Mouse (Mus musculus) stomach, postnatal 0 days (tissue): ENCODE results near the gene Golga2. TPM values are rescaled to one million over a fixed set of nuclear protein-coding genes. Genes with fewer than 3 reads are reported as not detected.

ENCODE experiments used
- ATAC-seq: fragments of 200-750 bp; cut with Nextera tagmentation; 2 replicates; pipeline ENCODE4 v1.8.0; 2017; ENCODE audit not compliant: low FRiP score, low TSS enrichment
- DNase-seq: peaks from one replicate; pipeline ENCODE4 v3.0.0-alpha.2; 2016; ENCODE audit warnings: low spot score
- H3K27ac ChIP-seq: fragments of 300-500 bp; sonication (generic); replicated peaks from 2 replicates; pipeline ENCODE4 v1.5.1; 2014; ENCODE audit warnings: mild to moderate bottlenecking, control low read depth
- H3K27me3 ChIP-seq: fragments of 300-500 bp; sonication (generic); 2 replicates; pipeline ENCODE4 v1.6.1; 2014; ENCODE audit warnings: low read length; ENCODE audit not compliant: control insufficient read depth, insufficient read depth
- H3K36me3 ChIP-seq: fragments of 300-500 bp; sonication (generic); 2 replicates; pipeline ENCODE4 v1.6.1; 2014; ENCODE audit warnings: low read length, mixed read lengths; ENCODE audit not compliant: control insufficient read depth, insufficient read depth
- H3K4me1 ChIP-seq: fragments of 300-500 bp; sonication (generic); replicated peaks from 2 replicates; pipeline ENCODE4 v1.6.1; 2014; ENCODE audit warnings: antibody characterized with exemption; ENCODE audit not compliant: control insufficient read depth, insufficient read depth
- H3K4me2 ChIP-seq: fragments of 300-500 bp; sonication (generic); replicated peaks from 2 replicates; pipeline ENCODE4 v1.6.1; 2014; ENCODE audit warnings: low read depth, mild to moderate bottlenecking, control low read depth, moderate library complexity
- H3K4me3 ChIP-seq: fragments of 300-500 bp; sonication (generic); 2 replicates; pipeline ENCODE4 v1.5.1; 2014; ENCODE audit warnings: low read depth, low read length, control low read depth
- H3K9ac ChIP-seq: fragments of 300-500 bp; sonication (generic); 2 replicates; pipeline ENCODE4 v1.6.1; 2014; ENCODE audit warnings: mild to moderate bottlenecking, low read length, control low read depth, mixed read lengths
- H3K9me3 ChIP-seq: fragments of 300-500 bp; sonication (generic); 2 replicates; pipeline ENCODE4 v1.6.1; 2016; ENCODE audit warnings: low read length; ENCODE audit not compliant: control insufficient read depth
- CTCF ChIP-seq: IDR thresholded peaks from 2 replicates; pipeline ENCODE4 v1.5.1; 2016; ENCODE audit warnings: antibody characterized with exemption, low read depth, mild to moderate bottlenecking, moderate library complexity
- EP300 ChIP-seq: optimal IDR thresholded peaks from 2 replicates; pipeline ENCODE3; 2016; ENCODE audit warnings: antibody characterized with exemption
- WGBS: fragments of 180-500 bp; shearing (Covaris S2); extraction: QIAGEN DNeasy Blood & Tissue Kit; methylation state at CpG from one replicate; pipeline ENCODE4 v1.1.7; 2014; 5-methylcytosine and 5-hydroxymethylcytosine counted together
- polyA plus RNA-seq: library from polyadenylated mRNA; unstranded; fragments of >200 nt; fragmentation: Nextera tagmentation; extraction: Ambion mirVana; gene quantifications from 2 replicates; pipeline ENCODE4 v1.2.1, GENCODE M21; 2015

Gene Golga2
- polyA plus RNA-seq, 1 experiment from 2014 or later, result 18.1 TPM

- H3K4me1 ChIP-seq, result no peaks in the 10 kb centered on the region
- TF ChIP-seq CTCF (no peak), EP300 (no peak)
- no peak overlapping the region for H3K9ac ChIP-seq
- DNase-seq (no peak), ATAC-seq (no peak)
- no peaks in the 10 kb centered on the region for H3K36me3 ChIP-seq
- 84% methylated on average over 5 of the region's 5 CpGs for WGBS
- no peaks in the 10 kb centered on the region for H3K27me3 ChIP-seq
- H3K27ac ChIP-seq, result no peak overlapping the region
- H3K4me3 ChIP-seq, result no peak overlapping the region
- H3K9me3 ChIP-seq, result no peaks in the 10 kb centered on the region
- no peak overlapping the region for H3K4me2 ChIP-seq
These were observed 45.0 kb downstream of the Golga2 start for GRCm38 (mm10) chr2:32332159-32332558.

- WGBS, result 49% methylated on average over 15 of the region's 15 CpGs
- H3K27ac ChIP-seq, result no peak overlapping the region
- no peak overlapping the region for H3K9ac ChIP-seq
- H3K9me3 ChIP-seq, result no peaks in the 10 kb centered on the region
- TF ChIP-seq CTCF (no peak), EP300 (no peak)
- H3K4me3 ChIP-seq, result no peak overlapping the region
- H3K4me2 ChIP-seq, result no peak overlapping the region
- no peaks in the 10 kb centered on the region for H3K4me1 ChIP-seq
- no peaks in the 10 kb centered on the region for H3K36me3 ChIP-seq
- ATAC-seq (no peak), DNase-seq (no peak)
- no peaks in the 10 kb centered on the region for H3K27me3 ChIP-seq
These were observed 48.7 kb downstream of the Golga2 start for GRCm38 (mm10) chr2:32335888-32336287.

GRCm38 (mm10) chr2:32339912-32340642, 52.9 kb downstream of the Golga2 start:
- no peaks in the 10 kb centered on the region for H3K9me3 ChIP-seq
- H3K27me3 ChIP-seq, result no peaks in the 10 kb centered on the region
- H3K4me1 ChIP-seq, result no peaks in the 10 kb centered on the region
- no peak overlapping the region for H3K9ac ChIP-seq
- no peak overlapping the region for H3K27ac ChIP-seq
- 55% methylated on average over 26 of the region's 26 CpGs for WGBS
- no peak overlapping the region for H3K4me2 ChIP-seq
- no peak overlapping the region for H3K4me3 ChIP-seq
- TF ChIP-seq CTCF (no peak), EP300 (no peak)
- no peaks in the 10 kb centered on the region for H3K36me3 ChIP-seq
- DNase-seq (no peak), ATAC-seq (no peak)

GRCm38 (mm10) chr2:32340836-32341633, 53.9 kb downstream of the Golga2 start:
- no peak for TF ChIP-seq CTCF
- TF ChIP-seq EP300, result no peak
- WGBS, result 83% methylated on average over 13 of the region's 13 CpGs
- Histone ChIP-seq H3K9ac (0 out of 2 replicates have a peak overlapping the region, but pooled peaks have one; percentile 9), H3K36me3 (no peaks in the 10 kb centered on the region), H3K27ac (no peak overlapping the region), H3K4me2 (no peak overlapping the region), H3K27me3 (no peaks in the 10 kb centered on the region), H3K4me3 (no peak overlapping the region), H3K4me1 (no peaks in the 10 kb centered on the region), H3K9me3 (no peaks in the 10 kb centered on the region)
- ATAC-seq (no peak), DNase-seq (no peak)

GRCm38 (mm10) chr2:32341634-32341939, 54.4 kb downstream of the Golga2 start:
- WGBS, result 90% methylated on average over 4 of the region's 4 CpGs
- Histone ChIP-seq H3K9me3 (no peaks in the 10 kb centered on the region), H3K9ac (no peak overlapping the region), H3K4me1 (no peaks in the 10 kb centered on the region), H3K4me2 (no peak overlapping the region), H3K36me3 (no peaks in the 10 kb centered on the region), H3K27me3 (no peaks in the 10 kb centered on the region), H3K27ac (no peak overlapping the region), H3K4me3 (no peak overlapping the region)
- TF ChIP-seq EP300, result no peak
- ATAC-seq (no peak), DNase-seq (no peak)

GRCm38 (mm10) chr2:32342039-32342438, 54.9 kb downstream of the Golga2 start:
- Histone ChIP-seq H3K36me3 (no peaks in the 10 kb centered on the region), H3K4me2 (no peak overlapping the region), H3K4me3 (no peak overlapping the region), H3K9ac (no peak overlapping the region), H3K27me3 (no peaks in the 10 kb centered on the region), H3K27ac (no peak overlapping the region), H3K9me3 (no peaks in the 10 kb centered on the region), H3K4me1 (no peaks in the 10 kb centered on the region)
- DNase-seq, result no peak
- WGBS, result 83% methylated on average over 4 of the region's 4 CpGs
- ATAC-seq, result no peak
- TF ChIP-seq CTCF (no peak), EP300 (no peak)
